Mouse (Mus musculus) limb, embryonic 12.5 days (tissue): ENCODE results near the gene B4galt5. TPM values are rescaled to one million over a fixed set of nuclear protein-coding genes. Genes with fewer than 3 reads are reported as not detected.

ENCODE experiments used
- ATAC-seq: fragments of 200-750 bp; cut with Nextera tagmentation; 2 replicates; pipeline ENCODE4 v1.8.0; 2017; ENCODE audit warnings: low read depth, moderate TSS enrichment; ENCODE audit not compliant: insufficient number of reproducible peaks, insufficient read depth, low FRiP score, low TSS enrichment
- H3K27ac ChIP-seq: fragments of 300-500 bp; sonication (generic); 2 replicates; pipeline ENCODE4 v1.5.1; 2016; ENCODE audit warnings: mild to moderate bottlenecking, moderate library complexity
- H3K27me3 ChIP-seq: fragments of 300-500 bp; sonication (generic); 2 replicates; pipeline ENCODE4 v1.6.1; 2016; ENCODE audit warnings: mild to moderate bottlenecking, moderate library complexity
- H3K36me3 ChIP-seq: fragments of 300-500 bp; sonication (generic); 2 replicates; pipeline ENCODE4 v1.6.1; 2016; ENCODE audit warnings: mild to moderate bottlenecking, moderate library complexity
- H3K4me1 ChIP-seq: fragments of 300-500 bp; sonication (generic); replicated peaks from 2 replicates; pipeline ENCODE4 v1.6.1; 2016
- H3K4me2 ChIP-seq: fragments of 300-500 bp; sonication (generic); 2 replicates; pipeline ENCODE4 v1.6.1; 2016; ENCODE audit warnings: mild to moderate bottlenecking, moderate library complexity
- H3K4me3 ChIP-seq: fragments of 300-500 bp; sonication (generic); replicated peaks from 2 replicates; pipeline ENCODE4 v1.5.1; 2016; ENCODE audit warnings: mild to moderate bottlenecking
- H3K9ac ChIP-seq: fragments of 300-500 bp; sonication (generic); replicated peaks from 2 replicates; pipeline ENCODE4 v1.6.1; 2016; ENCODE audit warnings: mild to moderate bottlenecking, moderate library complexity
- H3K9me3 ChIP-seq: fragments of 300-500 bp; sonication (generic); 2 replicates; pipeline ENCODE4 v1.6.1; 2016; ENCODE audit warnings: mild to moderate bottlenecking, moderate library complexity
- WGBS: fragments of 180-500 bp; shearing (Covaris S2); methylation state at CpG from one replicate; pipeline ENCODE4 v1.1.7; 2016; 5-methylcytosine and 5-hydroxymethylcytosine counted together
- polyA plus RNA-seq: library from polyadenylated mRNA; unstranded; fragments of >200 nt; fragmentation: Nextera tagmentation; extraction: Ambion mirVana; gene quantifications from 2 replicates; pipeline ENCODE4 v1.2.1, GENCODE M21; 2016

Gene B4galt5
- polyA plus RNA-seq, 1 experiment from 2014 or later = 11.4 TPM

DNA sequence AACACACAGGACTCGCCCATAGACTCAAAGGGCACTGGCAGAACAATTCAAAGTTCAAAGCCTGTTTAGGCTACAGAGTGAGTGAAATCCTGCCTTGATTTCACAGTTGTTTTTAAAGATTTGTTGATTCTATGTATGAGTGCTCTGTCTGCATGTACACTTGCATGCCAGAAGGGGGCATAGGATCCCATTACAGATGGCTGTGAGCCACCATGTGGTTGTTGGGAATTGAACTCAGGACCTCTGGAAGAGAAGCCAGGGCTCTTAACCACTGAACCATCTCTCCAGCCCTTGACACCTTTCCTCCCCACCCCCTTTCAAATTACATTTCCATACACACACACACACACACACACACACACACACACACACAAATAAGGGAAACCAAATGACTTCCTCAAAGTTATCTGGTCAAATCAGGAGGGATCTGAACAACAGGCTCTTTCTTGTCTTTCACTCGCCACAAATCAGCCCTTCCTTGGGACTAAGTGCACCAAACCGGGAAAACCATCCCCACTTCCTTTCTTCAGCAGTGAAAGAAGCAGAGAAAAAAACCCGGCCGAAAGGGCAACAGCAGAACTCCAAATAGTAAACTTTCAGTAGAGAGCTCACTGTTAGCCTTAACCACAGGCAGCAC, 4.0 kb downstream of the B4galt5 start:
- peaks cover 2% of the 10 kb centered on the region for H3K27me3 ChIP-seq
- no peak overlapping the region for H3K9ac ChIP-seq
- H3K27ac ChIP-seq = no peak overlapping the region
- ATAC-seq = no peak
- no peaks in the 10 kb centered on the region for H3K9me3 ChIP-seq
- no peak overlapping the region for H3K4me3 ChIP-seq
- H3K36me3 ChIP-seq = no peaks in the 10 kb centered on the region
- no peak overlapping the region for H3K4me2 ChIP-seq
- whole genome bisulfite sequencing = 42% methylated on average over 5 of the region's 5 CpGs
- H3K4me1 ChIP-seq = peaks cover 27% of the 10 kb centered on the region

DNA sequence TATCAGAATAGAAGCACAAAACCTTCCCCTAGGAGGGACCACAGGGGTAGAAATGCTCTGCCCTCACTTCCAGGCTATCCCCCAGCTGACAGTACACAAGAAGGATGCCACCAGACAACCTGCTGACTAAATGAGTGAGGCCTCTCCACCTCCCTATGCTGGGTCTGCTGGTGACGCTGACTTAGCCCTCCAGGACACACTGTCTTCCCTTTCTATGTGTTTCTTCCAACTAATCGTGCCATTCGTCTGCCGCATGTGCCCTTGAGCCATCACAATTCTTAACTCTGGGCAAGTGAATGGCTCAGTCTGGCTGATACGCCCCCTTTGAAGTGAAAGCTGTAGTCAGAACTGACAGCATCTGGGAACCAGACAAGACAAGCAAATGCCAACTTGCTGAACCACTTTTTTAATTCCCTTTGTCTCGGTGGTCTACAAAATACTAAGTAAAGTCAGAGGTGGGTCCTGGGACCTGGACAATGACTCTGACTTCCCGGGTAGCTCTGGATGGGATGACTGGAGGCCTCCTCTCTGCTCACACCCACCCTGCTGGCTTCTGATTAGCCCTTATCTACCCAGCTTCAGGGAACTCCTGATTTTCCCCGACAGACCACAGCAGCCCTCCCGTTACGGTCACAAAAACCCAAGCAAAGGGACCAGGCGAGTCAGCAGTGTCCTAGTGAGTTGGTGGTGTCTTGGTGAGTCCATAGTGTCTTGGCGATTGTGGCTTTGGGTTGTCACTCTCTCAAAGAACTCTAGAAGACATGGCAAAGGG, 5.4 kb downstream of the B4galt5 start:
- H3K27ac ChIP-seq = no peak overlapping the region
- no peak for ATAC-seq
- no peak overlapping the region for H3K9ac ChIP-seq
- no peaks in the 10 kb centered on the region for H3K9me3 ChIP-seq
- H3K27me3 ChIP-seq = no peaks in the 10 kb centered on the region
- no peaks in the 10 kb centered on the region for H3K36me3 ChIP-seq
- H3K4me2 ChIP-seq = no peak overlapping the region
- H3K4me1 ChIP-seq = peaks cover 23% of the 10 kb centered on the region
- no peak overlapping the region for H3K4me3 ChIP-seq
- 69% methylated on average over 12 of the region's 12 CpGs for WGBS

DNA sequence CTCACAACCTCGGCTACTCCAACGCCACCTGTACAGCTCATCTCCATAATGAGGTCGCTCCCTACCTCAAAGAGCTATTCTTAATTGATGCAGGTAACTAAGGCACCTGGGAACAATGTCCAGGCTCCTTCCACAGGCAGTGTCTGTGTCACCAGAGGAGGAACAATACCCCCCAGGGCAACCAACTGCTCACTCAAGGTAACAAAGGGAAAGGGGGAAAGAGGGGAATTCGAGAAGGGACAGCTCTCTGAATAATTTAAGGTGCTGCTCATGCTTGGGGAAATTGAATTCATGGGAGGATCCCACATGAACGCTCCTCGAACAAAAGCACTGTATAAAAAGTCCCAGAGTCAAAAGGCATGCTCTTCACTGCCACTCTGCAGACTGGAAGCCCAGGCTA, 6.1 kb downstream of the B4galt5 start:
- H3K4me2 ChIP-seq = no peak overlapping the region
- H3K4me3 ChIP-seq = no peak overlapping the region
- H3K36me3 ChIP-seq = no peaks in the 10 kb centered on the region
- peaks cover 19% of the 10 kb centered on the region for H3K4me1 ChIP-seq
- no peak for ATAC-seq
- no peak overlapping the region for H3K27ac ChIP-seq
- no peaks in the 10 kb centered on the region for H3K9me3 ChIP-seq
- no peaks in the 10 kb centered on the region for H3K27me3 ChIP-seq
- no peak overlapping the region for H3K9ac ChIP-seq
- WGBS = 80% methylated on average over 6 of the region's 6 CpGs

DNA sequence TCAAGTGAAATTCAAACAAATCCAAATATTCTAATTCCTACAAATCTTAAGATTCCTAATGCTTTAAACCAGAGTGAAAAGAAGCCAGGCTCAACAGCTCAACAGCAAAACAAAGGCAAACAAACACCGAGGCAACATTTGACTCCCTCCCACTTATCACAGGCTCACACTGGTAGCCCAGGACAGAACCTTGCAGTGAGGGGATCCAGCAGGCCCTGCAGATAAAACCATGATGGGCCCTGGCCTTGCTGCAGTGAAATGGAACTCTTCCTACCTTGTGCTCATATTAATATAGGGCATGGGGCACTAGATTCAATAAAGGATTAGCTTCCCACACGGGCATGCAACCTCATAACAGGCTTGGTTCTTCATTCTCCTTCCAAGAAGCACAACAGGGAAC, 11.4 kb downstream of the B4galt5 start:
- WGBS = 58% methylated on average over 2 of the region's 2 CpGs
- Histone ChIP-seq H3K9ac (no peak overlapping the region), H3K4me3 (no peak overlapping the region), H3K27ac (no peak overlapping the region), H3K27me3 (no peaks in the 10 kb centered on the region), H3K4me1 (peaks cover 16% of the 10 kb centered on the region), H3K36me3 (no peaks in the 10 kb centered on the region), H3K4me2 (no peak overlapping the region), H3K9me3 (no peaks in the 10 kb centered on the region)
- ATAC-seq = no peak

GRCm38 (mm10) chr2:167337214-167337512, 11.8 kb downstream of the B4galt5 start:
- Histone ChIP-seq H3K27me3 (no peaks in the 10 kb centered on the region), H3K9ac (no peak overlapping the region), H3K27ac (no peak overlapping the region), H3K4me2 (no peak overlapping the region), H3K9me3 (no peaks in the 10 kb centered on the region), H3K36me3 (no peaks in the 10 kb centered on the region), H3K4me1 (peaks cover 20% of the 10 kb centered on the region), H3K4me3 (no peak overlapping the region)
- WGBS = 82% methylated on average over 3 of the region's 3 CpGs
- ATAC-seq = no peak

DNA sequence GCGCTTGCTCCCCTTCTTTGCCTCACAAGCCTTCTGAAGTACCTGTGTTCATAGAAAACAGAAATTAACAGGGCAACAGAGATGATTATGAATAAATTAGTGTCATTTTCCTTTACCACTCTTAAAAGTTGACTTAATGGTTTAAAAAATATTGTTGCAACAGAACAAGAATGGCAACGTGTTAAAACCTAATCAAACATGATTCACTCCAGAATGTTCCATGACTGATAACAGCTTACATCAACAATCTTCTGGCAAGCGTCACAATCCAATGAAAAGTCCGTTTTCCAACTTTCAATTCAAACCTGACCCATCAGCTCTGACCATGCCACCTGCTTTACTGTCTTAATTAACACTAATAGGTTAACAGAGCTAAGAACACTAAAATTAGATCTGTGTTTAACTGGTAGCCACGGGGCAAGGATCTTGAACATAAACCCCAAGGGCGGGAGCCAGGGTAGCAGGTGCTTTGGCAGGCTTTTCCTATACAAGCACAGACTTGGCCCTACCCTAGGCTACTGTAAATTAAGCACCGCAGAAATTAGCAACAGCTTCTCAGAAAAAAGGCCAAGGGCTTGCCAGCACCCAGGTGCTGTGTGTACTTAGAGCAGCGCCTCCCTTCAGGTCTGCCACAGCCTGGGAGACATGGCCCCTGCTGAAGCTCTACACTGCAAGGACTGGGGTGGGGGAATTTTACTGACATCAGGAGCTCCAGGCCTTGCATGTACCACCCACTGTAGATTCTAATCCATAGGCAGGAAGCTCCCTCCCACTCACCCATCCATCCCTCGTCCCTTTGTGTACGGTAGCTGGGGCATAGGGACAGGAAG, 12.4 kb downstream of the B4galt5 start:
- Histone ChIP-seq H3K27ac (no peak overlapping the region), H3K27me3 (no peaks in the 10 kb centered on the region), H3K9me3 (no peaks in the 10 kb centered on the region), H3K9ac (no peak overlapping the region), H3K4me1 (peaks cover 24% of the 10 kb centered on the region), H3K4me3 (no peak overlapping the region), H3K36me3 (no peaks in the 10 kb centered on the region), H3K4me2 (no peak overlapping the region)
- WGBS = 72% methylated on average over 10 of the region's 10 CpGs
- no peak for ATAC-seq

DNA sequence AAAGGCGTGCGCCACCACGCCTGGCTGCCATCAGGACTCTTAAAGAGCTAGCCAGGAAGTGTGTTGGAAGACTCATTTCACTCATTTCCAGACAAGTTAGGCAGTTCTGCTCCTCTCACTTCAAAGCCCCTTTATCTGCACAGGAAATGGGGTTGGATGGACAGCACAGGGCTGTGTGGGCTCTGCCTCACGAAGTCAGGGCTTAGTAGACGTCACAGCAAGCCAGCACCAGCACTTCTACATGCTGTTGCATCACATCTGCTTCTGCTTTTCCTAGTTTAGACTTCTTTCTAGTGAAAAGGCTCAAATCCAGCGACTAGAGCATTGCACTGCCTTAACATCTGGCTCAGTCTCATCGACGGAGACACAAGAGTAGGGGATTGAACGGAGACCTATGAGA, 13.9 kb downstream of the B4galt5 start:
- no peak for ATAC-seq
- WGBS = 67% methylated on average over 9 of the region's 9 CpGs
- H3K9me3 ChIP-seq = no peaks in the 10 kb centered on the region
- no peak overlapping the region for H3K4me2 ChIP-seq
- peaks cover 38% of the 10 kb centered on the region for H3K4me1 ChIP-seq
- no peaks in the 10 kb centered on the region for H3K36me3 ChIP-seq
- H3K9ac ChIP-seq = no peak overlapping the region
- H3K4me3 ChIP-seq = no peak overlapping the region
- H3K27me3 ChIP-seq = no peaks in the 10 kb centered on the region
- no peak overlapping the region for H3K27ac ChIP-seq

- Histone ChIP-seq H3K9ac (no peak overlapping the region), H3K27ac (no peak overlapping the region), H3K36me3 (no peaks in the 10 kb centered on the region), H3K4me3 (no peak overlapping the region), H3K27me3 (no peaks in the 10 kb centered on the region), H3K4me1 (peaks cover 39% of the 10 kb centered on the region), H3K9me3 (no peaks in the 10 kb centered on the region), H3K4me2 (no peak overlapping the region)
- no peak for ATAC-seq
- WGBS = 84% methylated on average over 4 of the region's 4 CpGs
Observed at GRCm38 (mm10) chr2:167334312-167334711, 14.7 kb downstream of the B4galt5 start.

DNA sequence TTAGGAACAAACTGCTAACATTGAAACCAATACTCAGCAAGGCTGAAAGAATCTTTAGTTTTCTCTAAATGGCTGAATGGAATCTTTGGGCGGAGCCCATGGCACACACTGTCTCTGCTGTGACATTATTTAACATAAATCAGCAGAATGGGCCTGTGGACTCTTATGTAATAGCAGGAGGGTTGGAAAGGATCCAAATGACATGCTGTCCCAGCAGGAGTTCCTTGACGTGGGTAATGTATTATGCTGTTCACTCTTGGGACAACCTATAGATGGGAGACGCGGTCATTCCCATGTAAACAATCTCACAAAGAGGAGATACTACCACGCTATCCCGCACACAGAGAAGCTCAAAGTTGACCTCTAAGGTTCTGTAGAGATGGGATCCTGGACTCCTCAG, 15.5 kb downstream of the B4galt5 start:
- no peak overlapping the region for H3K9ac ChIP-seq
- H3K4me3 ChIP-seq = no peak overlapping the region
- H3K27ac ChIP-seq = no peak overlapping the region
- ATAC-seq = no peak
- 89% methylated on average over 6 of the region's 6 CpGs for WGBS
- no peaks in the 10 kb centered on the region for H3K36me3 ChIP-seq
- H3K27me3 ChIP-seq = no peaks in the 10 kb centered on the region
- H3K4me1 ChIP-seq = peaks cover 39% of the 10 kb centered on the region
- no peak overlapping the region for H3K4me2 ChIP-seq
- no peaks in the 10 kb centered on the region for H3K9me3 ChIP-seq

GRCm38 (mm10) chr2:167332336-167332987, 16.5 kb downstream of the B4galt5 start:
- H3K27me3 ChIP-seq = no peaks in the 10 kb centered on the region
- H3K27ac ChIP-seq = 0 out of 2 replicates have a peak overlapping the region, but pooled peaks have one; percentile 31
- no peak overlapping the region for H3K4me3 ChIP-seq
- 76% methylated on average over 7 of the region's 7 CpGs for WGBS
- H3K9me3 ChIP-seq = no peaks in the 10 kb centered on the region
- H3K4me2 ChIP-seq = no peak overlapping the region
- H3K4me1 ChIP-seq = peaks cover 39% of the 10 kb centered on the region
- no peaks in the 10 kb centered on the region for H3K36me3 ChIP-seq
- ATAC-seq = no peak
- no peak overlapping the region for H3K9ac ChIP-seq

DNA sequence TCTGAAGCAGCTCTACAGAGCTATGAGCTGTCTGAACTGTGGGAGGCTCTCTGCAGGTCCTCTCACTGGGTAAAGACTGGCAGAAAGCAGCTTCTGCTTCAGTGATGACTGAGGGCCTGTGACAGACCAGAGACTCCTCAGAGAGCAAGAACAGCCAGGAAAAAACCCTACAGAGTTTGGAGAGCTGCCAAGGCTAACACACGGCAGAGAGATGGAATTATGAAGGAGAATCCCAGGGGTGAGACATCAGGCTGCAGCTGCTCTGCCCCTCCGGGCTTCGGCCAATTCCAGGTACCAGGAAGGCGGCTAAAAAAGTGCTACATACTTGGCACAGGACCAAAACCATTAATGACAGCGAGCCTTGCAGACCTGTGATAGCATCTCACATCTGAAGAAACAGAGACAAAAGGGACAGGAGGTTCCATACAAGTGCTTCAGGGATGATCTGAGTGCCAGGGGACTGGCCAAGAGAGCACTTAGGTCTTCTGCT, 17.5 kb downstream of the B4galt5 start:
- H3K27ac ChIP-seq = peak overlapping the region; percentile 31; the same call in 1 of the 2 replicates
- H3K36me3 ChIP-seq = no peaks in the 10 kb centered on the region
- H3K4me3 ChIP-seq = no peak overlapping the region
- no peaks in the 10 kb centered on the region for H3K9me3 ChIP-seq
- WGBS = 32% methylated on average over 5 of the region's 5 CpGs
- no peak overlapping the region for H3K4me2 ChIP-seq
- H3K27me3 ChIP-seq = no peaks in the 10 kb centered on the region
- H3K4me1 ChIP-seq = peaks cover 38% of the 10 kb centered on the region
- no peak for ATAC-seq
- 0 out of 2 replicates have a peak overlapping the region, but pooled peaks have one; percentile 12 for H3K9ac ChIP-seq
